8 mouse cellular contexts compared by ENCODE assay signal in genomic region chr12:100839079-100839600, GRCm38 (mm10).
A peak's percentile ranks its signal among the peaks of the same experiment; 100 is the strongest.
DNase-seq lines count a peak whose midpoint lies in the region; ATAC-seq and TF ChIP-seq lines count a peak whose summit lies in the region.
"Had no signal": no experiment of that assay in that cellular context is flagged by ENCODE, and none has a peak within 500 bp of the region (broad histone marks: within the 10 kb centered on the region; RNA-seq: fewer than 3 reads in every experiment).

No protein-coding gene starts in this region.

- H3K9ac ChIP-seq in intestine, embryonic 15.5 days = no peak overlapping the region
- no peak overlapping the region for H3K9ac ChIP-seq in intestine, postnatal 0 days (ENCODE audit: low read depth, low read length)
- H3K9ac ChIP-seq in midbrain, embryonic 11.5 days (ENCODE audit: low read length) = no peak overlapping the region
- H3K9ac ChIP-seq: embryonic facial prominence, embryonic 13.5 days had no signal

- H3K36me3 ChIP-seq in intestine, embryonic 15.5 days = no peaks in the 10 kb centered on the region
- no peaks in the 10 kb centered on the region for H3K36me3 ChIP-seq in intestine, postnatal 0 days (ENCODE audit: control insufficient read depth, insufficient read depth)
- H3K36me3 ChIP-seq in macrophage (ENCODE audit: inconsistent target) = peaks cover 22% of the 10 kb centered on the region; the same call in 1 of the 2 replicates
- no peaks in the 10 kb centered on the region for H3K36me3 ChIP-seq in midbrain, embryonic 11.5 days (ENCODE audit: control insufficient read depth, insufficient read depth, low read length)
- H3K36me3 ChIP-seq: embryonic facial prominence, embryonic 13.5 days had no signal

- H3K79me2 ChIP-seq in macrophage (ENCODE audit: inconsistent target) = no peaks in the 10 kb centered on the region; the same call in 1 of the 2 replicates

- ATAC-seq in intestine, embryonic 15.5 days = peak; percentile 52; the same call in 1 of the 2 replicates
- ATAC-seq in intestine, postnatal 0 days = no peak
- no peak for ATAC-seq in midbrain, embryonic 11.5 days (ENCODE audit: low FRiP score)

- H3K9me3 ChIP-seq in intestine, embryonic 15.5 days = no peaks in the 10 kb centered on the region
- H3K9me3 ChIP-seq in intestine, postnatal 0 days (ENCODE audit: control insufficient read depth) = no peaks in the 10 kb centered on the region
- H3K9me3 ChIP-seq in midbrain, embryonic 11.5 days (ENCODE audit: control insufficient read depth, low read length) = no peaks in the 10 kb centered on the region
- H3K9me3 ChIP-seq: embryonic facial prominence, embryonic 13.5 days had no signal

- no peaks in the 10 kb centered on the region for H3K4me1 ChIP-seq in intestine, embryonic 15.5 days (replicated peaks)
- no peaks in the 10 kb centered on the region for H3K4me1 ChIP-seq in intestine, postnatal 0 days (replicated peaks; ENCODE audit: control insufficient read depth, insufficient read depth, low read length)
- H3K4me1 ChIP-seq in midbrain, embryonic 11.5 days (ENCODE audit: control insufficient read depth, insufficient read depth, low read length) = no peaks in the 10 kb centered on the region
- H3K4me1 ChIP-seq: embryonic facial prominence, embryonic 13.5 days had no signal

- no peak for TF ChIP-seq CTCF in intestine, postnatal 0 days (IDR thresholded peaks at IDR 0.05; ENCODE audit: low read depth)

- WGBS in intestine, embryonic 15.5 days = 33% methylated on average over 8 of the region's 8 CpGs
- WGBS in intestine, postnatal 0 days = 20% methylated on average over 8 of the region's 8 CpGs
- 31% methylated on average over 8 of the region's 8 CpGs for WGBS in macrophage (ENCODE audit: missing documents)
- WGBS in midbrain, embryonic 11.5 days = 26% methylated on average over 8 of the region's 8 CpGs

- H3K4me2 ChIP-seq in intestine, embryonic 15.5 days (replicated peaks) = no peak overlapping the region
- H3K4me2 ChIP-seq in intestine, postnatal 0 days (replicated peaks; ENCODE audit: low read depth) = no peak overlapping the region
- no peak overlapping the region for H3K4me2 ChIP-seq in midbrain, embryonic 11.5 days
- H3K4me2 ChIP-seq: embryonic facial prominence, embryonic 13.5 days had no signal

- DNase-seq in CD4-positive, CD25-positive, alpha-beta regulatory T cell, adult 2 months (ENCODE audit: low read depth, low spot score) = peak; percentile 44
- peak; percentile 44 for DNase-seq in MEL-GATA-1-ER (ENCODE audit: extremely low read depth, low read depth)
- DNase-seq in midbrain, embryonic 11.5 days (ENCODE audit: low spot score, missing footprints) = no peak
- DNase-seq in layer of hippocampus, adult 9-10 months (ENCODE audit: low spot score) = no peak

- no peak overlapping the region for H3K27ac ChIP-seq in intestine, embryonic 15.5 days
- no peak overlapping the region for H3K27ac ChIP-seq in intestine, postnatal 0 days (ENCODE audit: low read depth, low read length)
- H3K27ac ChIP-seq in macrophage = peak overlapping the region; percentile 70
- H3K27ac ChIP-seq in midbrain, embryonic 11.5 days (ENCODE audit: low read depth, low read length) = no peak overlapping the region
- H3K27ac ChIP-seq: embryonic facial prominence, embryonic 13.5 days had no signal

- no peak overlapping the region for H3K4me3 ChIP-seq in intestine, embryonic 15.5 days (replicated peaks)
- no peak overlapping the region for H3K4me3 ChIP-seq in intestine, postnatal 0 days (ENCODE audit: low read depth, low read length)
- no peak overlapping the region for H3K4me3 ChIP-seq in macrophage (ENCODE audit: inconsistent target)
- H3K4me3 ChIP-seq in midbrain, embryonic 11.5 days (ENCODE audit: low read depth, low read length) = no peak overlapping the region
- H3K4me3 ChIP-seq: embryonic facial prominence, embryonic 13.5 days had no signal

- H3K27me3 ChIP-seq in intestine, embryonic 15.5 days (replicated peaks) = no peaks in the 10 kb centered on the region
- no peaks in the 10 kb centered on the region for H3K27me3 ChIP-seq in intestine, postnatal 0 days (replicated peaks; ENCODE audit: control insufficient read depth, insufficient read depth, low read length)
- no peaks in the 10 kb centered on the region for H3K27me3 ChIP-seq in midbrain, embryonic 11.5 days (ENCODE audit: control insufficient read depth, insufficient read depth, low read length)
- H3K27me3 ChIP-seq: embryonic facial prominence, embryonic 13.5 days had no signal

Comparison
In these comparisons a context has a peak if more than half of its experiments do, and no peak if none do; other contexts are left out.
1. DNase-seq: peak in CD4-positive, CD25-positive, alpha-beta regulatory T cell, adult 2 months (single experiment) and MEL-GATA-1-ER (single experiment); none in midbrain, embryonic 11.5 days (single experiment) and layer of hippocampus, adult 9-10 months (single experiment).